Mouse (Mus musculus) kidney, adult 8-10 months (tissue): ENCODE measurements at regions not wholly inside any gene's neighbourhood (a gene's known extent, or its start where the extent isn't known, plus 50 kb on each side); places are given as distances from the start of the nearest gene placed in this dataset.
A peak's percentile ranks its signal among the peaks of the same experiment; 100 is the strongest.
"Not testable (repeated sequence)": the region's sequence is repeated elsewhere in the genome, so short reads cannot be mapped to it uniquely, and the experiment has no call there.

ENCODE experiments used
- DNase-seq, 2 experiments: peaks; one replicate each; pipeline ENCODE4 v3.0.0; 2022

DNA sequence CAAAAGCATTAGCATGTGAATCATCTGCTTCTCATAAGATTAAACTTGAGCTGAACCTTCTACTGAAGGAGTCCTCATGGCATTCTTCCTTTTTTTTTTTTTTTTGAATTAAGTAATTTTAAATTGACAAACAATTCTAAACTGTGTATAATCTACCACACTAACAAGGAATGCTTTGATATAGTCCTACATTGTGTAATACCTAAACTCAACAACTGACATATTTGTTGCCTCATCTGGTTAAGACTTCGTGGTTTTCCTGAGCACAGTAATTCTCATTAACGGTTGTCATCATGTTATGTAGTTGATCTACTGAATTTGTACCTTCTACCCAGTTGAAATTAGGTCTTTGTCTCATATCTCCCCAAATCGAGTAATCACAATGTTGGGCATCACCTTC is 83.9 kb upstream of the Hcrtr2 start:
- DNase-seq = no peak

DNA sequence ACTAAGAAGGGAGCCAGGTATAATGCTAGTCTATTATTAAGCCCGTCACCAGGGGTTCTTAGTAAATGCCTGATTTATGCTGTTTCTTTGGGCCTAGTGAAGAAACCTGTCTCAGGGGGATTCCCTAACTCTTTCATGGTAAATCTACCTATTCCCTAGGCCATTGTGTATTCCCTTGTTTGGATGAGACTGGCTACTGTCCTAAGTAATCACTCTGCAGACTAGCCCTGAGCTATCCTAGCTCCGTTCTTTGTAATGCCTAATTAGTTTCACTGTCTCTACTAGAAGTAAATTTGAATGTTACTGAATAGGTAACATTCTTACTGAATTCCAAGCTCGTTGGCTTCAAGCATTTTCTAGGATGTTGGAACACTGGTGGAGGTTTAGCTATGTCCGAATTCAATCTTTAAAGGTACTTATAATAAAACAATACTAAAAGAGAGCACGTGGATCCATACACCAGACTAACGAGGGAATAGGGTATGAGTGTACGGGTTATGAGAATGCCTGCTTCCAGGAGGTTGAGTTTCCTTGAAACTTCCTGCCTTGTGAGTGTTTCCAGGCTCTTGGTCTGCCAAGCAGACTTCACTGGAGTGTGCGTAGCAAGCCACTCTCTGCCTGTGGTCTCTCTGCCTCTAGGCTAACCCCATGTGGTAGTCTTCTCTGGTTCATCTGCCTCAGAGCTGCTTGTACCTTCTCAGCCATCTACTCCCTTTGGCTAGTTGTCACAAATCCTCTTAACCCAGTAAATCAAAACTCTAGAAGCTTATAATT is 78.4 kb upstream of the Hcrtr2 start:
- DNase-seq = not testable (repeated sequence)

DNA sequence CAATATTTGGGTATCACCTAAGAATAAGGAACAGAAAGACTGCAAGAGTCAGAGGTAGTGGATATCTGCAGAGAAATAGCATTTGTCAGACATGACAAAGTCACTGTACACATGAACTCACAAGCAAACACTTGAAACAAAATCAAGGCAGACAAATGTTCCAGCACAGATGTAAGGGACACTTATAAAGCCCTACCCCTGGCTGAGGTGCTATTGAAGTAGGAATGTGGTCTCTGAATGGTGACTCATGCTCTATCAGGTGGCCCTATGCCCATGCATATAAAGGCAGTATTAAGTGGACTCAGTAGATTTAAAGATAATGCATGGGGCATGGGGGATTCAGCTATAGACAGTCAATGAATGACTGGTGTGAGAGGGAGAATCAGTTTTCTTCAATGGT is 77.2 kb upstream of the Hcrtr2 start:
- DNase-seq = no peak

DNA sequence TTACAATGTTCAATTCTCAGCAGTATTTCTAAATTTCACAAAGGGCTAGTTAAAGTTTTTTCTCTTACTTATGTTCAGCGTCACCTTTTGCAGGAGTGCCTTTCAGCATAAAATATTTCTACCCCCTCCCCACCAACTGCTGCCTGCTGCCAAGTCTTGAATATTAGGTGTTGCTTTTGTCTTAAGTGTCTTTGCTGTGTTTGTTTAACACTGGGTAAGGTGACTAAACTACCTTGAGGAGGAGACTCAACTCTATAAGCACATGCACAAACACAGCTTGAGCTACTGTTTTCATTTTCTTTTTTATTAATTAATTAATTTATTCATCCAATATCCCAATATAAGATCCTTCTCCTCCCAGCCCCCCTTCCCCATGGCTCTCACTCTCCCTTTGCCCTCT is 70.1 kb upstream of the Hcrtr2 start:
- no peak for DNase-seq

DNA sequence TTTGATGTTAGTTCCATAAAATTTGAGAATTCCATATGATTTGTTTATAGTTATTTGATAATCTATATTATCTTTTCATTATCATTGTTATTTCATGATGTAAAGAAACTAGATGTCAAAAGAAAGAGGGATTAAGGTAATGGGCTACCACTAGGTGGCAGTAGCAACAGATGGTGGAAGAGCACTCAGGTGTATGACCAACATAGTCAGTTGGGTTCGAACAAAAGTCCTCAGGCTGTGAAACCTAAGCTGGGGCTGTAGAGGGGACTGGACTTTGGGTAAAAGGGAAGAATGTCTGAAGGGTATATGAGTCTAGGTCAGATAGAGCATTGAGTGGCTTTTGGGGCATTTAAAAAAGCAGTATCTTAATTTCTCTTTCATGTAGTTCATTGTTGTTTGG is 67.2 kb upstream of the Hcrtr2 start:
- peak; percentile 3 to 6 for DNase-seq
